Comparison of ENCODE assay signal across 25 mouse cellular contexts in the genomic region with DNA sequence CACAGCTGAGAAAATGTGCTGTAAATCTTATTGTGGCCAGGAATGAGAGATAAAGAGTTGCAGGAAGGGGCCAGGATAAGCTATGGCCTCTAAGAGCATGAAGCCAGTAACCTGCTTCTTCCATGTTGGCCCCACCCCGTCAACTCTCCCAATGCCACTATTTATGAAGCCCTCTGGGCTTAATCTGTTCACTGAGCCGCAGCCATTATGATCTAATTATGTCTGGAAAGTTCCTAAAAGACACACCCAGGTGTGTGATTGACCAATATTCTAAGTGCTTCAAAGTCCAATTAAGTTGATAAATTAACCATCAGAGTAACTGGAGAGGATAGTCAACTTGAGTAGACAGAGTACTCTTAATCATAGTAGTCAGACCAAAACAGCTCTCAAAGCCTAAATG. TPM values are rescaled to one million over a fixed set of nuclear protein-coding genes. Genes with fewer than 3 reads are reported as not detected.
"Had no signal": no experiment of that assay in that cellular context is flagged by ENCODE, and none has a peak within 500 bp of the region (broad histone marks: within the 10 kb centered on the region; RNA-seq: fewer than 3 reads in every experiment).

No protein-coding gene starts in this region.

- DNase-seq: gastrocnemius, postnatal 14 days; gastrocnemius, postnatal 36 days; heart, adult 11 months; heart, adult 2 months; heart, postnatal 14 days; heart, postnatal 36 days; kidney, adult 8-10 months; kidney, postnatal 25 days; kidney, postnatal 4 days; liver, embryonic 13.5 days; liver, postnatal 0 days had no signal

- H3K9ac ChIP-seq: heart, embryonic 13.5 days; heart, embryonic 15.5 days; hindbrain, embryonic 13.5 days; hindbrain, embryonic 15.5 days; kidney, embryonic 15.5 days; limb, embryonic 12.5 days; liver, embryonic 13.5 days; liver, embryonic 15.5 days; liver, postnatal 0 days had no signal

- H3K36me3 ChIP-seq: heart, embryonic 15.5 days; hindbrain, embryonic 13.5 days; hindbrain, embryonic 15.5 days; kidney, embryonic 15.5 days; limb, embryonic 10.5 days; limb, embryonic 12.5 days; liver, embryonic 13.5 days had no signal

- H3K4me1 ChIP-seq: hindbrain, embryonic 15.5 days; kidney, embryonic 15.5 days; limb, embryonic 12.5 days; liver, embryonic 13.5 days; liver, embryonic 15.5 days had no signal

- ATAC-seq: hindbrain, postnatal 0 days; liver, postnatal 0 days had no signal

- H3K27ac ChIP-seq: heart, adult 2 months; heart, embryonic 13.5 days; heart, embryonic 15.5 days; hindbrain, embryonic 13.5 days; hindbrain, embryonic 15.5 days; hindbrain, postnatal 0 days; kidney, embryonic 15.5 days; kidney, postnatal 0 days; layer of hippocampus, adult 2 months; left cerebral cortex, adult 2 months; limb, embryonic 10.5 days; limb, embryonic 12.5 days; liver, embryonic 13.5 days; liver, embryonic 15.5 days had no signal

- H3K27me3 ChIP-seq: heart, embryonic 13.5 days; heart, embryonic 15.5 days; hindbrain, embryonic 13.5 days; hindbrain, embryonic 15.5 days; kidney, embryonic 15.5 days; limb, embryonic 12.5 days; liver, embryonic 13.5 days; liver, embryonic 15.5 days had no signal

- H3K9me3 ChIP-seq: heart, embryonic 13.5 days; heart, embryonic 15.5 days; hindbrain, embryonic 13.5 days; hindbrain, embryonic 15.5 days; kidney, embryonic 15.5 days; limb, embryonic 10.5 days; limb, embryonic 12.5 days; liver, embryonic 13.5 days; liver, embryonic 15.5 days had no signal

- H3K4me2 ChIP-seq: heart, embryonic 11.5 days; heart, embryonic 13.5 days; heart, embryonic 15.5 days; hindbrain, embryonic 13.5 days; hindbrain, embryonic 15.5 days; kidney, embryonic 15.5 days; limb, embryonic 12.5 days; liver, embryonic 11.5 days; liver, embryonic 13.5 days; liver, embryonic 15.5 days had no signal

- H3K4me3 ChIP-seq: heart, adult 2 months; heart, embryonic 13.5 days; heart, embryonic 15.5 days; hindbrain, embryonic 13.5 days; hindbrain, embryonic 15.5 days; kidney, embryonic 15.5 days; layer of hippocampus, adult 2 months; left cerebral cortex, adult 2 months; limb, embryonic 10.5 days; limb, embryonic 12.5 days; liver, embryonic 13.5 days; liver, embryonic 15.5 days had no signal

RNA-seq across cellular contexts. Expression of a gene that starts 37.9 kb away (rescaled TPM):
- polyA plus RNA-seq: heart, adult 2 months had no signal
